Mouse (Mus musculus) E14TG2a.4 (cell line): ENCODE data around the gene Ntan1.
A peak's percentile ranks its signal among the peaks of the same experiment; 100 is the strongest.

Experiments used
- H3K27me3 ChIP-seq: 2 replicates; pipeline ENCODE4 v1.6.1; 2014; ENCODE audit warnings: low read length, control low read depth; ENCODE audit not compliant: insufficient read depth
- H3K36me3 ChIP-seq: 2 replicates; pipeline ENCODE4 v1.6.1; 2014; ENCODE audit warnings: low read length, control low read depth; ENCODE audit not compliant: insufficient read depth
- H3K4me1 ChIP-seq: replicated peaks from 2 replicates; pipeline ENCODE4 v1.6.1; 2014; ENCODE audit warnings: low read depth, low read length, control low read depth
- H3K4me3 ChIP-seq: replicated peaks from 2 replicates; pipeline ENCODE4 v1.5.1; 2014; ENCODE audit warnings: mild to moderate bottlenecking, low read length
- H3K9me3 ChIP-seq: 2 replicates; pipeline ENCODE4 v1.6.1; 2014; ENCODE audit warnings: low read length, control low read depth
- CTCF ChIP-seq: conservative IDR thresholded peaks from 2 replicates; pipeline ENCODE4 v1.5.1; 2014; ENCODE audit warnings: low read length
- NANOG ChIP-seq: IDR thresholded peaks from 2 replicates; pipeline ENCODE4 v1.6.1; 2014; ENCODE audit warnings: borderline replicate concordance, low read length, mixed read lengths
- POU5F1 ChIP-seq: IDR thresholded peaks from 2 replicates; pipeline ENCODE4 v1.6.1; 2014; ENCODE audit warnings: low read length, borderline replicate concordance

Ntan1 gene

GRCm38 (mm10) chr16:13820771-13821170, 2.1 kb downstream of the Ntan1 start:
- Histone ChIP-seq H3K4me1 (peaks cover 72% of the 10 kb centered on the region), H3K36me3 (peaks cover 27% of the 10 kb centered on the region), H3K9me3 (no peaks in the 10 kb centered on the region), H3K27me3 (no peaks in the 10 kb centered on the region), H3K4me3 (no peak overlapping the region)
- TF ChIP-seq POU5F1 = no peak
- no peak for TF ChIP-seq CTCF
- no peak for TF ChIP-seq NANOG

GRCm38 (mm10) chr16:13825781-13826490, 7.3 kb downstream of the Ntan1 start:
- TF ChIP-seq POU5F1 (no peak), CTCF (no peak), NANOG (no peak)
- no peaks in the 10 kb centered on the region for H3K27me3 ChIP-seq
- H3K36me3 ChIP-seq = peaks cover 59% of the 10 kb centered on the region
- H3K4me1 ChIP-seq = peaks cover 48% of the 10 kb centered on the region
- no peak overlapping the region for H3K4me3 ChIP-seq
- no peaks in the 10 kb centered on the region for H3K9me3 ChIP-seq

- H3K4me3 ChIP-seq = no peak overlapping the region
- H3K4me1 ChIP-seq = peaks cover 49% of the 10 kb centered on the region
- TF ChIP-seq POU5F1 = no peak
- TF ChIP-seq CTCF = no peak
- no peak for TF ChIP-seq NANOG
These were observed 7.9 kb downstream of the Ntan1 start for GRCm38 (mm10) chr16:13826511-13826910.

DNA sequence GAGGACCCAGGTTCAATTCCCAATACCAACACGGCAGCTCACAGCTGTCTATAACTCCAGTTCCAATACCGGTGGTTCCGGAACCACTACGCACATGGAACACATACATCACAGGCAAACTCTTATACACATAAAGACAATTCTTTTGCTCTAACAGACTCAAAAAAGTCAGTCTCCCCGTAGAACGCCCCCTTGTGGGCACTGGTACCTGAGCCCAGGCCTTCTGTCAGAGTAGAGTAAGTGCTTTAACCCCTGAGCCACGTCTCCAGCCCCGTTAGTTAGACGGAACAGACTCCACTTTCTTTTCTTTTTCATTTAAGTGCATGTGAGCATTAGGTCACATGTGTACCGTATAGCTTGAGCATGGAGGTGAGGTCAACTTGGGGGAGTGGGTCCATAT, 11.8 kb downstream of the Ntan1 start:
- TF ChIP-seq CTCF = peak; percentile 58
- TF ChIP-seq NANOG = no peak
- no peaks in the 10 kb centered on the region for H3K9me3 ChIP-seq
- H3K4me3 ChIP-seq = no peak overlapping the region
- no peaks in the 10 kb centered on the region for H3K27me3 ChIP-seq
- peaks cover 22% of the 10 kb centered on the region for H3K4me1 ChIP-seq
- H3K36me3 ChIP-seq = peaks cover 97% of the 10 kb centered on the region

More at GRCm38 (mm10) chr16:13826511-13826910, 7.9 kb downstream of the Ntan1 start:
- peaks cover 65% of the 10 kb centered on the region for H3K36me3 ChIP-seq
- no peaks in the 10 kb centered on the region for H3K9me3 ChIP-seq
- H3K27me3 ChIP-seq = no peaks in the 10 kb centered on the region

- Histone ChIP-seq H3K27me3 (no peaks in the 10 kb centered on the region), H3K9me3 (no peaks in the 10 kb centered on the region), H3K4me3 (no peak overlapping the region), H3K4me1 (peaks cover 12% of the 10 kb centered on the region; the same call in 1 of the 2 replicates), H3K36me3 (peaks cover 97% of the 10 kb centered on the region)
- TF ChIP-seq POU5F1 (no peak), NANOG (no peak), CTCF (no peak)
These were observed 13.0 kb downstream of the Ntan1 start for GRCm38 (mm10) chr16:13831606-13832005.

GRCm38 (mm10) chr16:13834382-13834781, 15.7 kb downstream of the Ntan1 start:
- no peaks in the 10 kb centered on the region for H3K9me3 ChIP-seq
- H3K27me3 ChIP-seq = no peaks in the 10 kb centered on the region
- no peak for TF ChIP-seq CTCF
- no peak for TF ChIP-seq POU5F1
- no peak for TF ChIP-seq NANOG
- H3K36me3 ChIP-seq = peaks cover 99% of the 10 kb centered on the region
- H3K4me3 ChIP-seq = no peak overlapping the region
- peaks cover 6% of the 10 kb centered on the region; the same call in 1 of the 2 replicates for H3K4me1 ChIP-seq

DNA sequence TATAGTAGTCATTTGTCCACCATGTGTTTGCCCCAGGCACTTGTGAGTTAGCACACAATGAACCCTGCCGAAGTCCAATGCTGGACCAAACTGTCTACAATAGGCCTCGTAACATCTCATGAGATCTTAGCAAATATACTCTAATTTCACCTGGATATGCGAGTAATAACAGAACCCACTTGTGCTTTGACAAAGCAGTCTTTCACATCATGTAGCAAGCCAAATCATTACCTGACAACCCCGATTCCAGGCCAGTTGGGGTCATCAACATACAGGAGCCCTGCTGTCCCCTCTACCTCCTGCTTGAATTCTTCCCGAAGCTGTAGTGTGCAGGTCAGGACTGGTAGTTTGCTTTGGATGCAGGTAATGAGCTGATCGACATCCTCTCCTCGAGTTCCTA, 21.4 kb downstream of the Ntan1 start:
- 0 out of 2 replicates have a peak, but pooled peaks cover 2% of the 10 kb centered on the region for H3K4me1 ChIP-seq
- no peak overlapping the region for H3K4me3 ChIP-seq
- no peaks in the 10 kb centered on the region for H3K27me3 ChIP-seq
- H3K36me3 ChIP-seq = peaks cover 94% of the 10 kb centered on the region
- no peak for TF ChIP-seq NANOG
- no peak for TF ChIP-seq POU5F1
- no peak for TF ChIP-seq CTCF
- no peaks in the 10 kb centered on the region for H3K9me3 ChIP-seq

DNA sequence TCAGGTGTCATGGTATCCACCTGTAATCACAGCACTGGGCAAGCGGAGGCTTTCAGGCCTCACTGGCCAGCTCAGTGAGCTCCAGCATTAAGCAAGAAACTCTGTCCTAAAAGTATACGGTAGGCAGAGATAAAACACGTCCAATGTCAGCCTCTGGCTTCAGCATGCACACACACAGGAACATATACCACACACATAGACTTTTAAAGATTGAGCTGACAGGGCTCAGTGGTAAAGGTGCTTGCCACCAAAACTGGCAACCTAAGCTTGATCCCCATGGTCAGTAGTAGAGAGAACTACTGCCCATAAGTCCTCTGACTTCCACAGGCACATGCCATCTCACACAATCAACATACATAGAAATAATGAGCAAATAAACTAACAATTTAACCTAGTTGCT, 22.3 kb downstream of the Ntan1 start:
- H3K36me3 ChIP-seq = peaks cover 91% of the 10 kb centered on the region
- TF ChIP-seq NANOG (no peak), POU5F1 (no peak), CTCF (no peak)
- H3K4me3 ChIP-seq = no peak overlapping the region
- H3K27me3 ChIP-seq = no peaks in the 10 kb centered on the region
- no peaks in the 10 kb centered on the region for H3K9me3 ChIP-seq
- H3K4me1 ChIP-seq = 0 out of 2 replicates have a peak, but pooled peaks cover 3% of the 10 kb centered on the region

DNA sequence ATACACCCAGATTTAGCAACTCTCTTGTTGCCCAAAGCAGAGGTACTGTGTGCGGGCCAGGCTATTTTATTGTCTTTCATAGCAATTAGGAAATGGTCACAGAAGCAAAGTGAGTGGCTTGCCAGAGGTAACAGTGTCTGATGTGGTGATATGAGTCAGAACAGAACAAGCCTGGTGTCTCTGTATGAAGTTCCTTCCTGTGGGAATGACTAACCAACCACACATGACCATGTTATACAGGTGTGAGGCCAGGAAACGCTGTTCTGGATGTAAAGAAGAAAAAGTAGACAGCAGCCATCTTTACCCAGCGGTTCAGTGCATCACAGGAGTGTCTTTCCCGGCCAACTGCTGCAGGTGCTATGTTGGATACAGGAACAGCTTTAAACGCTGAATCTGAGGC, 26.4 kb downstream of the Ntan1 start:
- no peaks in the 10 kb centered on the region for H3K9me3 ChIP-seq
- no peak for TF ChIP-seq POU5F1
- TF ChIP-seq CTCF = no peak
- TF ChIP-seq NANOG = no peak
- H3K36me3 ChIP-seq = peaks cover 76% of the 10 kb centered on the region
- H3K4me3 ChIP-seq = no peak overlapping the region
- no peaks in the 10 kb centered on the region for H3K27me3 ChIP-seq
- H3K4me1 ChIP-seq = 0 out of 2 replicates have a peak, but pooled peaks cover 3% of the 10 kb centered on the region
